Mouse (Mus musculus): ENCODE results near the gene Ankrd6. TPM values are rescaled to one million over a fixed set of nuclear protein-coding genes. Genes with fewer than 3 reads are reported as not detected.

Ankrd6 gene
- total and polyA plus RNA-seq, 3 experiments: 1.1 to 1.8 TPM; not detected in 1

GRCm38 (mm10) chr4:32860184-32860965, 90.3 kb downstream of the Ankrd6 start (continued):
- no peak for TF ChIP-seq ZNF384 (IDR thresholded peaks at IDR 0.05; ENCODE audit: low read depth, low read length)

GRCm38 (mm10) chr4:32855580-32855979, 95.1 kb downstream of the Ankrd6 start:
- H3K4me1 ChIP-seq (ENCODE audit: control insufficient read depth in 1 of 2, insufficient read depth in 2 of 2, low read length in 2 of 2): 0 out of 4 replicates have a peak, but pooled peaks cover 0 to 4% of the 10 kb centered on the region in 2 experiments
- H3K9ac ChIP-seq (ENCODE audit: control insufficient read depth, low read depth, low read length, poor library complexity, severe bottlenecking): no peak overlapping the region
- no peaks in the 10 kb centered on the region for H3K9me3 ChIP-seq (replicated peaks; ENCODE audit: insufficient read depth, low read length)
- H3K79me2 ChIP-seq (ENCODE audit: control insufficient read depth, insufficient read depth, low read length, poor library complexity): no peaks in the 10 kb centered on the region; the same call in 1 of the 2 replicates
- no peak for DNase-seq (ENCODE audit: low read depth, low spot score)
- H3K4me3 ChIP-seq (ENCODE audit: control insufficient read depth in 1 of 2, insufficient read depth in 1 of 2, low read depth in 2 of 2, low read length in 2 of 2): no peak overlapping the region
- H3K27me3 ChIP-seq (ENCODE audit: control insufficient read depth in 1 of 2, insufficient read depth in 2 of 2, low read length in 2 of 2): no peaks in the 10 kb centered on the region
- no peak overlapping the region for H3K27ac ChIP-seq (ENCODE audit: control insufficient read depth, low read depth, low read length)
- TF ChIP-seq POLR2AphosphoS2 (IDR thresholded peaks at IDR 0.05; ENCODE audit: low read length) (no peak), MEF2A (IDR thresholded peaks at IDR 0.05; ENCODE audit: extremely low read depth, insufficient replicate concordance, low read depth, low read length, poor library complexity, severe bottlenecking) (no peak), UBTF (IDR thresholded peaks at IDR 0.05; ENCODE audit: borderline replicate concordance, insufficient read depth, low read depth, low read length) (no peak), GATA1 (IDR thresholded peaks at IDR 0.05; ENCODE audit: low read depth, low read length) (no peak), USF1 (IDR thresholded peaks at IDR 0.05; ENCODE audit: low read depth, low read length) (no peak), GABPA (IDR thresholded peaks at IDR 0.05; ENCODE audit: low read depth, low read length) (no peak), MXI1 (IDR thresholded peaks at IDR 0.05; ENCODE audit: low read depth, low read length) (no peak), POLR2AphosphoS5 (IDR thresholded peaks at IDR 0.05; ENCODE audit: borderline replicate concordance, low read depth, low read length) (no peak), SIN3A (IDR thresholded peaks at IDR 0.05; ENCODE audit: low read length) (no peak), NELFE (IDR thresholded peaks at IDR 0.05; ENCODE audit: low read depth, low read length) (no peak), ZMIZ1 (IDR thresholded peaks at IDR 0.05; ENCODE audit: low read depth, low read length) (no peak), TCF12 (IDR thresholded peaks at IDR 0.05; ENCODE audit: low read depth, low read length) (no peak), E2F4 (IDR thresholded peaks at IDR 0.05; ENCODE audit: borderline replicate concordance, low read depth, low read length) (no peak), SMC3 (IDR thresholded peaks at IDR 0.05; ENCODE audit: low read depth, low read length) (no peak), CTCF (IDR thresholded peaks at IDR 0.05 in 2 of 3, conservative IDR thresholded peaks at IDR 0.05 in 1 of 3; ENCODE audit: control insufficient read depth in 1 of 3, insufficient read depth in 1 of 3, low read depth in 2 of 3, low read length in 3 of 3, poor library complexity in 1 of 3, severe bottlenecking in 1 of 3) (no peak)
- no peaks in the 10 kb centered on the region for H3K36me3 ChIP-seq (ENCODE audit: control insufficient read depth in 1 of 2, insufficient read depth in 2 of 2, low read length in 2 of 2)

- H3K4me3 ChIP-seq (ENCODE audit: control insufficient read depth in 1 of 2, insufficient read depth in 1 of 2, low read depth in 2 of 2, low read length in 2 of 2): no peak overlapping the region
- TF ChIP-seq HCFC1 (IDR thresholded peaks at IDR 0.05; ENCODE audit: low read depth, low read length): no peak
- no peak for TF ChIP-seq POLR2AphosphoS2 (IDR thresholded peaks at IDR 0.05; ENCODE audit: low read length)
- no peak for TF ChIP-seq MXI1 (IDR thresholded peaks at IDR 0.05; ENCODE audit: low read depth, low read length)
- TF ChIP-seq ZMIZ1 (IDR thresholded peaks at IDR 0.05; ENCODE audit: low read depth, low read length): no peak
- TF ChIP-seq MAZ (IDR thresholded peaks at IDR 0.05; ENCODE audit: low read depth, low read length): no peak
- no peak for TF ChIP-seq NELFE (IDR thresholded peaks at IDR 0.05; ENCODE audit: low read depth, low read length)
- no peak for TF ChIP-seq RCOR1 (IDR thresholded peaks at IDR 0.05; ENCODE audit: low read depth, low read length)
- H3K4me1 ChIP-seq (ENCODE audit: control insufficient read depth in 1 of 2, insufficient read depth in 2 of 2, low read length in 2 of 2): no peaks in the 10 kb centered on the region
- H3K27me3 ChIP-seq (ENCODE audit: control insufficient read depth in 1 of 2, insufficient read depth in 2 of 2, low read length in 2 of 2): no peaks in the 10 kb centered on the region
- no peak overlapping the region for H3K9ac ChIP-seq (ENCODE audit: control insufficient read depth, low read depth, low read length, poor library complexity, severe bottlenecking)
- DNase-seq (ENCODE audit: low read depth, low spot score): no peak
- H3K36me3 ChIP-seq (ENCODE audit: control insufficient read depth in 1 of 2, insufficient read depth in 2 of 2, low read length in 2 of 2): no peaks in the 10 kb centered on the region
- no peaks in the 10 kb centered on the region; the same call in 1 of the 2 replicates for H3K79me2 ChIP-seq (ENCODE audit: control insufficient read depth, insufficient read depth, low read length, poor library complexity)
- H3K27ac ChIP-seq (ENCODE audit: control insufficient read depth, low read depth, low read length): no peak overlapping the region
- H3K9me3 ChIP-seq (replicated peaks; ENCODE audit: insufficient read depth, low read length): no peaks in the 10 kb centered on the region
Measured at GRCm38 (mm10) chr4:32854956-32855355, 95.7 kb downstream of the Ankrd6 start.
